Mouse (Mus musculus): ENCODE measurements around the gene Fhit.

Fhit gene

DNA sequence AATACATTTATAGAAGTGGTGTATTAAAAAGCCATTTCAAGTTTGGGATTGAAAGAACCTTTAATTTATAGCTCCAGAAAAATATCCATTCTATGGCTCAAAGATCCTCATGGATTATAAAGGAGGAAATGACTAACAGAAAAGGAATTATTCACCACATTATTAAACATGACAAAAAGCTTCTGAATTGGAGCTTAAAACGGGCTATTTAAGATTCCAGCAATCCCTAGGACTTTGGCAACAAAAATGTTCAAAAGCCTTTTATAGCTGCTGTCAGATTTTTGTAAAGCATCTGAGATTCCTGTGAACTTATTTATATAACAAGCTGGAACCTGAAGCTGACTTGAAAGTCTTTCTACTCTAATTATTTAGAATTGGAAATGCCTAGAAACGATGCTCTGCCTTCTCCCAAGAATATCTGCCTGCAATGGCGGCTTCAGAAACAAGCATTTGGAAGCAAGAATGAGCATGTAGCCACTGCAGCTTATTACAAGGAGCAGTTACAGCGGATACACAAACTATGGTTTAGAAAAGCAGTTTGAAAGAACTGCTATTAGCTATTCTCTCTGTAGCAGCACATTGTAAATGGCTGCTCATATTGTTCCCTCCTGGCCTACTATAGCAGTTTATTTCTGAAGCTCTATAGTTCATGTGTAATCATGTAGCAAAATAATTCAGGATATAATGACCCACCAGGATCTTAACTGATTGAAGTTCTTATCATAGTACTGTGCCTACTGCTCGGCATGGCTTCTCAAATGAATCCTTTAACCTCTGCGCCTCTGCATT lies 995.0 kb downstream of the Fhit start:
- in situ Hi-C loops (cut with MboI, MseI): no loop called here

DNA sequence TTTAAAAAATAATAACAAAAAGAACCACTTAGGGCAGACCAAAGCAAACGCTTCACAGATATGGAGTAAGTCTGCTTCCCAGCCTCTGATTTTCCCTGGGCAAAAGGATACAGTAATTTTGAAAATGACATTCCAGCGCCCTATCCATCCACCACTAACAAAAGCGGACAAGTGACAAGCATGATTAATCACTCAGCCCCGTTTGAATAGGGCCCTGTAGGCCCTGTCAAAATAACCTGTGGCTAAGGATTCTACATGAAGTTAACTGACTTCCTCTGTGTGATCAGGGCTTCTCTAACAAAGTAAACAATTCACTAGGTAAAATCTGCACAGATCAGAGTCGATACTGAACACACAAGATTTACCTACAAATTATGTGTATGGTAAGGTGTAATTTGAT lies 1012.0 kb downstream of the Fhit start:
- in situ Hi-C loops (cut with MboI, MseI): no loop called here

DNA sequence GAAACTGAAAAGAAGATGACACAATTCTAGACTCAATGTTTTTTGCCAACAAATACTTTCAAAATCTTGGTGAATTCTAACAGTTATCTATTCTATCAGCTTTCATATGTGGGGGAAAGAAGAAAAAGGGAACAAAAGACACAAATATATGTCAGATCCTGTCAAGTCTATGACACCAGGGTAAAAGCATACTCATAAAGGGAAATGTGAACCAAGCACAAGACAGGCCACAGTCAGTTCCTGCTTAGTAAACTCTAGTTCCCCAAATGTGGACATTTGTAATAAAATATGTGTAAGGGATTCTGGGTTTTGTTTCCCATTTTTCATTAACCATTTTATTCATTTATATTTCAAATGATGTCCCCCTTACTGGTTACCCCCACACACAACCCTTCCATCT lies 1022.5 kb downstream of the Fhit start:
- in situ Hi-C loops (cut with MboI, MseI): no loop called here

DNA sequence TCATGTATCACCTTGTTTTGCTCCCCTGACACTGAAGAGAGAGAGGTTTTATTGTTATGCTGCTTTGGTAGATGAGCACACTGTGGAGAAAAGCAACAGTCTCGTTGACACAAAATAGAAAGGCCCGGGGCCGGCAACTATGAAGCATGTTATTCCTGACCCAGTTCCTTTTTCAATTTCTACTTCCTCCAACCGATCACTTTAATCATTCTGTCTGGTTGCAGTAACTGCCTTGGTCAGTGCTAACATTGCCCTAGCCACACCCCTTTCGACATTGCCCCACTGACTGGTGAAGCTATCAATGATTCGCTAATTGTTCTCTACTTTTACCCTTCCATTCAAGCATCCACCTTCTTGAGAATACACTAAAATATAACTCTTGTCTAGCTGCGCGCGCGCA lies 1028.0 kb downstream of the Fhit start:
- in situ Hi-C loops (cut with MboI, MseI): no loop called here

DNA sequence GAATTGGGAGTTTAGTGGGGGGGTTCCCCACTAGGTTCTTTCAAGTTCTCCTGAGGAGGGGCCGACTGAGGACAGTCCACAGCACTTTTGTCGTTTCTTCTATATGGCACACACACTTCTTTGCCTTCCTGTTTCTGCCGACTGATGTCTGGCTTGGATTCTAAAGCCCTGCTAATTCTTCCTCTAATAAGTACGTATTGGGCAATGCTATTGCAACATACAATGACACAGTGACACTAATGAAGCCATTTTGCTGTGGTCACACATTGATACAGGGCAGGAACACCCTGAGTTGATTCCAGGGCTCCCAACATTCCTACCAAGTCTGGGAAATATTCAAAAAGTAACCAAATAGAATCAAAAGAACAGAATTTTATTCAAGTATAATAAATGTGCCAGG lies 1032.2 kb downstream of the Fhit start:
- in situ Hi-C loops (cut with MboI, MseI): loop anchor here (10.0 kb wide), 1 partner anchor 625 kb away; no protein-coding TSS in a partner anchor

DNA sequence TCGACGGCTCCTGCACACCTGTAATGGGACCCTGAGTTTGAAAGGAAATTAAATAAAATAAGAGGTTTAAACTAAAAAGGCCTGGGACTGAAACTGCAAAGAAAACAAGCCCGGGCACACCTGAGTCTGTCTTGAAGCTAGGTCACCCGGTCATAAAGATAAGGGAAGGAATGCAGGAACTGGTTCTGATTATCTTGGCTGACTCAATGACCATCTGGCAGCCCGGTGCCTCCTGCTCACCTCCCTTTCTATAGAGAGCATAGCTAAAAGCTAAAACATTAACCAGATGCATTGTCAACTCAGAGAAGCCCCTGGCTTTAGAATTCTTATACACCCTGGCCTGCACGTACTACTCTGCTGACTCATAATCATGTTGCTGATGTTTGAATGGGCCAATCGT lies 1032.7 kb downstream of the Fhit start:
- in situ Hi-C loops (cut with MboI, MseI): loop anchor here (10.0 kb wide), 1 partner anchor 626 kb away; no protein-coding TSS in a partner anchor

DNA sequence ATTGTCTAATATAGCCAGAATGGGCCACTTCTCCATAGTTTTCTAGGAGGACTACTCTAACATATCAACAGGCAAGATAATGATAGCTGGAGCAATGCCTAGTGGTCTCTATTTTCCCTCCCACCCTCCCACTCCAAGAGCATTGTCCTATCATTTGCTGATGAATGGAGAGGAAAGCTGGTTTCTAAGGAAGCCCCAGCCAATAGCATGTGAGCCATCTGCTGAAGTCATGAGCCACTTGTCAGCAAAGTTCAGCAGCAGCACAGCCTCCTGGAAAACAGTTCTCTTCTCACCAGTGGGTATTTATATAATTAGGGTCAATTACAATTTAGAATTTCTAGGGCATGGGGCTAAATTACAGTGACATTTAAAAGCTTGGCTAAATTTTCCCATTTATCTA lies 1035.3 kb downstream of the Fhit start:
- in situ Hi-C loops (cut with MboI, MseI): loop anchor here (10.0 kb wide), 1 partner anchor 628 kb away; no protein-coding TSS in a partner anchor

DNA sequence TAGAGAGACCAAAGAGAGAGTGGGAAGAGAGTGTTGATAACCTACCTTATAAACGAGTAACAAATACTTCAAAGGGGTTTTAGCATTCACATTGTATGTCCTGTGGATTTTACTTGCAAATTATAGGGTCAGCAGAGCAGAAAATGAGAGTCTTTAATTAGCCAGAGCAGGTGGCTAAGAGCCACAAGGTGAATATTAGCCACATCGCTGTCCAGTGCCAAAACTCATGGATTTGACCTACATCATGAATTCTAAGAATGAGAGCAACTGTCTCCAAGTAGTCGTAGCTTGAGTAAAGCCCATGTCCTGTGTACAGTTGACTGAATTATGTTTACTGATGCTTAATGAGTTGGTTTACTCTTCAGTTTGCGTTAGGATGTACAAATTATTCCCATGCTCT lies 1039.7 kb downstream of the Fhit start:
- in situ Hi-C loops (cut with MboI, MseI): loop anchor here (10.0 kb wide), 1 partner anchor 633 kb away; no protein-coding TSS in a partner anchor

DNA sequence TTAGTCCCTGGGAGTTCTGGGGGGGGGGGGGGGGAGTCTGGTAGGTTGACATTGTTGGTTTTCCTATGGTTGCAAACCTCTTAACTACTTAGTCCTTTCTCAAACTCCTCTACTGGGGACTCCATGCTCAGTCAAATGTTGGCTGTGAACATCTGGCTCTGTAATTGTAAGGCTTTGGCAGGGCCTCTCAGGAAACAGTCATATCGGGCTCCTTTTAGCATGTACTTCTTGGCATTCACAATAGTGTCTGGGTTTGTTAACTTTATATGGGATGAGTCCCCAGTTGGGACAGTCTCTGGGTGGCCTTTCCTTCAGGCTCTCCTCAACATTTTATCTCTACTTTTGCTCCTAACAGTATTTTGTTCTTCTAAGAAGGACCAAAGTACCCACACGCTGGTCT lies 1065.6 kb downstream of the Fhit start:
- in situ Hi-C loops (cut with MboI, MseI): no loop called here

DNA sequence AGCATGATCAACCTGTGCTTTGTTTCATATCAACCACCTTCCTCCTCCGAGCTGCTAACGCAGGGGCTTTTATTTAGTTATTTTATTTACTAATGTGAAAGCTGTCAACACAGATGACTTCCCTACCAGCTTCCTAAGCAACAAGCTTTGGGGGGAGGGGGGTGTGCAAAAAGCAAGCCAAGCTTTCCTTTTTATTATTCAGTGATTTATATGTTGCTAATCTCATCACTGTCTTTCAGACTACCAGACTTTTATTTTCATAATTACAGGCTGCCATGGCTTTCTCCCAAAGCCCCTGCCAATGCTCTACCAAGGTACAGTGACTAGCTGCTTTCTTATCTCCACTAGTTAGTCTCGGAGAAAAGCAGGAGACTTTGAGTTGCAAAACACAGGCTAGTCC lies 1082.8 kb downstream of the Fhit start:
- in situ Hi-C loops (cut with MboI, MseI): no loop called here

DNA sequence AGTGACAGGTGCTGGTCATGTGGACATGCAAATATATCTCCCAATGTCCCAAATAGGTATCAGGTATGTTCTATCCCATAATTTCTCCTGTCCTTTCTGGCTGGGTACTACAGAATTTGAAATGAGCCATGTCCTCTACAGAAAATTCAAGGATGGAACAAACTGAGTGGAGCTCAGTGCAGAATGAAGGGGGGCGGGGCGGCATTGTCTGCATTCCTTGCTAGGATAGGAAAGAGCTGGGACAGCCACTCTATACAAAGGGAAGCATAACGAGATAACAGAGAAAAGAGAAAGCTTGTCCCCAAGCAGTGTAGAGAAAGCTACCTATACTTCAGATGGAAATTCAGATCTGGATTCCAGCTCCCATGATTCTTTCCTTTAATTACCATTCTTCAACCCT lies 1111.9 kb downstream of the Fhit start:
- in situ Hi-C loops (cut with MboI, MseI): loop anchor here (10.0 kb wide), 1 partner anchor 1415 kb away; no protein-coding TSS in a partner anchor

DNA sequence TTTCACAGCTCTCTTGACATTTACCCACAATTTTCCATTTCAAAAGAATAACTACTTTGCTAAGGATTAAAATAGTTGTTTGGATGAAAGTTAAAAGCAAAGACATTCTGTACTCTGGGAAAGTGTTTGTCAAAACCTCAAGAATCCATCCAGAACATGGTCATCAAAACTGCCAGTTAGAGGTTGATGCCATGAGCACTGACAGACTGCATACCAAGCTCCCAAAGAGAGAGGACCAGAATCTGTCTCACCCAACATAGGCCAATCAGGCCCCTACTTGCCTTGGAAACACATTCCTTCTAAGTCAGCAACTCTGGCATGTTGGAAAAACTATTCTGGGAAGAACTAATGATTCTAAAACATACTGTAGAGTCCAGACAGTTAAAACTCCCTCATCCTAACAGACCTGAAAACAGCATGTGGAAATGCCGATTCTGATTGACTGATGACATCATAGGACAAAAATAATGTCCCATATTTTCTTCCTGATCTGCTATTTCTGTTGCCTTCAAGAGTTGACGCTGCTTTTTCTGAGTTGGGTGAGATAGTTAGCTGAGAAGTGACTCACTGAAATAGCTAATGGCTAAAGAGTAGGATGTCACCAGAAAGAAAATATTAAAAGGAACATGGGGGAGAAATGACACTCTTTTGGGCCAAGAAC lies 1114.6 kb downstream of the Fhit start:
- in situ Hi-C loops (cut with MboI, MseI): loop anchor here (10.0 kb wide), 1 partner anchor 1412 kb away; no protein-coding TSS in a partner anchor

DNA sequence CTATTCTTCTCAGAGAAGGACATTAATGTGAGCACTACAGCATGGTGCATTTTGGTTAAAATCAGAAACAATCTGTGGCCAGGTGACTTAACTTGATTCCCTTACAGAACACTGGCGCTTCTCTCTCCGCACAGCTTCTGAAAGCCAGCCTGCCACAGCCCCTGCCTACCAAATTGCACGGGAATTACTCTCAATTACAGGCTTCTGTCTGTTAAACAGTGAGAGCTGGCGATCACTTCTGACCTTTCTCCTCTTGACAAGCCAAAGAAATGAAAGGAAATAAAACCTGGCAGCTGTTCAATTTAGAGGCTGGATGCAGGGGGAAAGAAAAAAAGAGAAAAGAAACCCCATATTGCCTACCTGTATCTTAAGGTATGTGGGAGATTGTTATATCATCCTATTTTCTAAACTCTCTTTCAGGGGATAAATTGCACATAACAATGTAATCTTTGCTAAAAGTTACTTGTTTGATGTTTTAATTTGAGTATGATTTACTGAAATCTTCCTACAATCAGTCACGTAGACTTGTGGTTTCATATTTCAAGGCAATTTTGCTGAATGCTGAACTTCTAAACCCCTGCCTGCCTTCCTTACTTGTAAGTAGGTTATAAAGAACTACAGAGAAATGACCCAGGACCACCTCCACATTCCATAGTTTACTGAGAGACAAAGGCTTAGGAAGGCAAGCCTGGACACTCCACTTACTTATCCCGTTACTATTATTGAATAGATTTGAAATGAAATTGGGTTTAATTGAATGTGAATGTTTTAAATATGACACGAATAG lies 1115.3 kb downstream of the Fhit start:
- in situ Hi-C loops (cut with MboI, MseI): loop anchor here (10.0 kb wide), 1 partner anchor 1412 kb away; no protein-coding TSS in a partner anchor

DNA sequence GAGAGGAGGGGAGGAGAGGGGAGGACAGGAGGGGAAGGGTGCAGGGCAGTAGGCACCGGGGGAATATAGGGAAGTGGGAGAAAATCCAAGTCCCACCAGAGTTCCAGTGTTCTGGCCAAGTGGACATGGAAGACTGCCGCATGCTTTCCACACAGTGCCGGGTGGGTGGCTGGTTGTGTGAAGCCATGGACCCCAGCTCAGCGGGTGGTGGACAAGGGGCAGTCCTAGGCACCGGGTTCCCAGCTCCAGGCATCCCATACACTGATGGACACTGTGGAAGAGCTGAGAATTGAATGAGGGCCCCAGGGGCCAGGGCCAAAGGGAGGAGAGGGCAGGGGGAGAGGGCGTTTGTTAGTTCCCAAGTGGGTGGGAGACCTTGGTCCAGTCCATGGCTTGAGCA lies 1123.8 kb downstream of the Fhit start:
- in situ Hi-C loops (cut with MboI, MseI): no loop called here

DNA sequence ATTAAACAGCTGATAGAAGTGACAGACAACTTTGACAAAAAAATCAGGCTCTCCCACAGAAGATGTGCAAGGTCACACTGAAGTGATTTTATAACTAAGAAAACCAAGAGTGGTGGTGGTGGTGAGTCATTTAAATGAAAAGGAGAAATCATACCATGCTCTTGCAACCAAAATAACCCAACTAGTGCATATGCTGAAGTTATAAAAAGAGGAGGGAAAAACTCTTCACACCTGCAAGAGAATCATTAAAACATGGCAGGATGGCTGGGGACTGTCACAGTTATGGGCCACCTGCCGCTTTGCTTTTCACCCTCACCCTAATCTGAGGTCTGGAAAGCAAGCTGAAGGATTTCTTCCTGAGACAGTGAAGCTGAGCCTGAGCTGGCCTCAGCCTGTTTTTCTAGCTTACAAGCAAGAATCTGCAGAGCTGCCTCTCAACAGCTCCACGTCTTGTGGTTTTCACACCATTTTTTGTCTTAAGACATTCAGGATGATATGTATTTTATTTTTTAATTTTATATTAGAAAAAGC lies 1125.1 kb downstream of the Fhit start:
- in situ Hi-C loops (cut with MboI, MseI): no loop called here

DNA sequence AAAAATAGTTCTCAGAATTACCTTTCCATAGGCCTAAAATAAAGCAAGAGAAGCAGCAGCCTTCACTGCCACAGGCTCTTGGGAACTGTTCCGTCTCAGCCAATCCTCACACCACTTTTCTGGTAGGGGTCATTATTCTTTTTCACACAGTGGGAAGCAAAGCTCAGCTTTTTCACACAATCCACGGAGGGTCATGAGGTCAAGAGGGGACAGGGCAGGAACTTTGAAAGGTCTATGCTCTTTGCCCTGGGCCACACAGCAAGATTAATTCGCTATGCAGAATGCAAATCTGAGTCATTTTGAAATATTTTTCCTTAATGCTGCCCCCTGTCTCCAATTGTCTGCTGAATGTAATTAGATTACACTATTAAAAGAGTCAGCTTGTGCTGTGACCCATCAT lies 1126.2 kb downstream of the Fhit start:
- in situ Hi-C loops (cut with MboI, MseI): no loop called here

DNA sequence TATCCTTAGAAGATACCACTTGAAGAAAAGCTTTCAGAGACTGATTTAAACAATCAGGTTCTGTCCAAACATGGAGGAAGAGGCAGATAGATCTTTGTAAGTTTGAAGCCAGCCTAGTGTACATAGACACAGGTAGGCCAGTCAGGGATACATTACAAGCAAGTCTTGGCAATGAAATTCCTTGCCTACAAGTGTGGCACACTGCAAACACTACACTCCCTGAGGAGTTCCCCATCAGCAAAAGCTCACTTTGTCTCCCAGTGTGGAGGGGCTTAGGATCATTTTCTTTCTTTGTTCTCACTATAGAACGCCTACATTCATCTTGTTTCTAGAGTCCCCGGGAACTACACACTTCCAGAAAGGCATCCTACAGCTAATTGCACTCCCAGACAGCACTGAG lies 1126.6 kb downstream of the Fhit start:
- in situ Hi-C loops (cut with MboI, MseI): no loop called here

DNA sequence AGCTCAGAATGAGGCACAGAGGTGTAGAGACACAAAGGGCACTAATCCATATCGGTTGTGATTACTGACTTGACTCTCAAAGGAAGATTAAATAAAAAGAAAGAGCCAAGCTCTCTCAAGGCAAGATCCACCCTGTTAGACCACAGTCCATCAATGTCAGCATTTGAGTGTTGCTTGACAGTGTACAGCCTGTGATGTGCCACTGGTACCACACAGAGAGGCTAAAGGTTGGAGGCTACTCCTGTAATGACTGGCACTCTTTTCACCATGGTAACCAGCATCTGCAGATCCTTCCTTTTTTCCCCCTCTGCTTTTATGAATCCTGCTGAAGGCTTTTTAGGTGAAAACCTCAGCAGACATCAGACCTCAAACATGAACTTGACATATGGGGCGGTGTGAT lies 1138.5 kb downstream of the Fhit start:
- in situ Hi-C loops (cut with MboI, MseI): no loop called here

DNA sequence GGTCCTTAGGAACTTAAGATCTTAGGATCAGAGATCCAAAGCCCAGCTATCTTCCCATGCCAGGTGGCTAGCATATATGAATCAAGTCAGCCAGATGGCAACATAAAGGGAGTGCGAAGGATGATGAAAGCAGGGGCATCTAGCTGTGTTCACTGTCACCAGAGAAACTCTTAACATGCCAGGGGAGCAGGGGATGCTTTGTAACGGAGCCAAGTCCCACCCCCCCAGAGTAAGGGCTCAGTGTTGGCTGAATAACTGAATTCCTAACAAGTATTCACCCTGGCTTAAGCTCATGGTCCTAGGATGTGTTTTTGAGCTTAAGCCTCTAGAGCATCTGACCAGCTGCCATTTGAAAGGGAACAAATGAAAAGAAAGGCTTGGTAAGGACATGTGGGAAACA lies 1139.5 kb downstream of the Fhit start:
- in situ Hi-C loops (cut with MboI, MseI): no loop called here

DNA sequence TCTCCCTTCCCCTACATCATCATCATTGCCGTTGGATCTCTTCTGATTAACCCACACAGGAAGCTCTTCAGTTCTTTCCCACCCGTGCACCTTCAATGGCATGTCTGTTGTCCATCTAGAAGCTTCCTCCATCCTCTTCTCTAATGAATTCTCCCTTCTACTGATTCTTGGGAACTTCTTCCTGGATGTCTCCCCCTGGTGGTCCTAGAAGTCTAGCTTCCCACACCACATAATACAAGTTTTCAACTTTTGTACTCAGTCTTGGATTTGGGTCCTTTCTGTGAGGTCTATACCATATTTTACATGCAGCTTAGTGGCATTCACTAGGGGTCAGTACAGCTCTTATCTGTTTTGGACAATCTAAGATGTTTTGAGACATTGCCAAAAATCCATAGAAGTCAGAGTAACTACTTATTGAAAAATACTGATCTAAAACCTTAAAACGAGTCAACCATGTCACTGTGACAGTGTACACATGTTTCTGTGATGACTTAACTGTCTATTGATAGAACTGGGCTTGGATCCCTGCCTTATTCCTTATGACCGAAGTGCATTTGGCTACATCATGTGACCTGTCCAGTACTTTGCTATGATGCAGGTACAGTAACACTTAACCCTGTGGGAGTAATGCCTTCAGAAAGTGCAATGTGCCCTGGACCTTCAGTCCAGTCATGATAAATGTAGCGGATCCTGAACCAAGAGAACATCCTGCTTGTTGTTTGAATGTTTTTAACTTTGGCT lies 1141.3 kb downstream of the Fhit start:
- in situ Hi-C loops (cut with MboI, MseI): no loop called here

DNA sequence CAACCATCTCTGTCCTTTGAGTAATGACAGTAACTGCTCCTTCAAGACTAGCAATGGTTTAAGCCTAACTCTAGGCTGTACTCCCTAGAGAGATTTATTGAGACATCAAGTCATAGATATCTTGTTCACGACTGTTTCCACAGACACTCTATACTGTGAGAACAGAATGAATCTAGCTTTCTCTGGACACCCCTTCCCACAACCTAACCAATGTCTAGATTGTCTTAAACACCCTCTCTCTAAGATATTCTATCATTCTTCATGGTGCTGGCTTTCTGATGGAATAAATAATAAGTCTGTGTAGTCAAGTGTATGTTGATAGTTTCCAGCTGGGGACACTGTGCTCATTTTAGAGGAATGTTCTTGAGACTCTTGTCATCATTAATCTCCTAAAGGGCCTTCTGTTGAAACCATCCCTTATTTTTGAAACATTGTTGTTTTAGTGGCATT lies 1148.0 kb downstream of the Fhit start:
- in situ Hi-C loops (cut with MboI, MseI): no loop called here

Measured in T-helper 1 cell (primary cell).